Mouse (Mus musculus): Measurements from ENCODE around the gene Asb8. TPM values are rescaled to one million over a fixed set of nuclear protein-coding genes. Genes with fewer than 3 reads are reported as not detected.

The Asb8 gene
- polyA plus RNA-seq, 1 experiment, result 60.2 TPM

- no peak for DNase-seq (ENCODE audit: extremely low spot score in 1 of 2, low spot score in 1 of 2)
These were observed 8.2 kb downstream of the Asb8 start for GRCm38 (mm10) chr15:98157253-98157652.

DNA sequence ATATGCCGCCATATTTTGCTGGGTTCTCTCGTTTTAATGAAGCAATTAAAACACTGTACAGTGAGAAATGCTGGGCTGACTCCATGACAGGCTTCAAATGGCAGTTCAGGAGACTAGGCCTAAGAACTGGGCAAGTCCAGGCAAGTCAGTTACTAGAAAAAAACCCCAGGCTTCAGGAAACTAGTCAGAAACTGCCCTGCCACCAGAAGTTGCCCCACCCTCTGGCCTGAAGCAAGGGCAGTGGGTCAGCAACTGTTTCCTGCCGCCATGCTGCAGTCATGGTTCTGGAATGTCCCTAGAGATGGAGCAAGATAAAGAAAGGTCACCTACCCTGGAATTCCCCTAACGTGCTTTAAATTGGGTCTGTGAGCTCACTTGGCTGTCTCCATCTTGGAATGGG is 9.5 kb downstream of the Asb8 start:
- DNase-seq (ENCODE audit: extremely low spot score in 1 of 2, low spot score in 1 of 2), result no peak

DNA sequence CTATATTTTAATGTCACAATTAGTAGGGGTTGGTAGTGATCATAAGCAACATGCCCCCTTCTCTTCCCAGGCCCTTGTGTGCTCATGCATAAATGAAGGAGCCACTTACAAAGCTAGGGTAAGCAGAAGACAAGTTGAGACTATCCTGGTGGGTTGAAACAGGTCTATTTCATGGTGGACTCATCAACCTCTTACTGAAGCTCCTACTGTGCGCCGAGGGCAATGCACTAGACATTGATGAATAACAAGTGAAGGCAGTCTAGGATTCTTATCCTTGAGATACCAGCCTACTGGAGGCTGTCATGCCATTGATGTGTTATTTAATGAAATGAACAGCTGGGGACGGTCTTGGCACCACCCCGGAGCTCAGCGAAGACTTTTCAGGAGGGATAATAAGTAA is 10.2 kb downstream of the Asb8 start:
- DNase-seq (ENCODE audit: extremely low spot score in 1 of 2, low spot score in 1 of 2), result no peak

DNA sequence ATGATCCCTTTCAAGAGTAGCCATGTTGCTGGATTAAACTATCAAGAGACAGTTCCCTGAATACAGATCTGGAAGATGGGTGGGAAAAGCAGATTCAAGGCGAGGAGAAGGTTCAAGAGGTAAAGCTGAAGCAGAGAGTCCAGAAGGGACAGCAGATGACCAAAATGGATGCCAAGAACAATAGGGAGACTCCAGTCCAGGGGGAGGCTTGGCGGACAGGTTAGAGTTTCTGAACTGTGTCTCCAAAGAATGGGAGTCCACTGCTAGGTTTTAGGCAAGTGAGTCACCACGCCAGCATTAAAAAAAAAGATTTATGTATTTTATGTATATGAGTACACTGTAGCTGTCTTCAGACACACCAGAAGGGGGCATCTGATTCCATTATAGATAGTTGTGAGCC is 10.8 kb downstream of the Asb8 start:
- no peak for DNase-seq (ENCODE audit: extremely low spot score in 1 of 2, low spot score in 1 of 2)

GRCm38 (mm10) chr15:98154146-98154545 is 11.3 kb downstream of the Asb8 start:
- DNase-seq (ENCODE audit: extremely low spot score in 1 of 2, low spot score in 1 of 2), result no peak

DNA sequence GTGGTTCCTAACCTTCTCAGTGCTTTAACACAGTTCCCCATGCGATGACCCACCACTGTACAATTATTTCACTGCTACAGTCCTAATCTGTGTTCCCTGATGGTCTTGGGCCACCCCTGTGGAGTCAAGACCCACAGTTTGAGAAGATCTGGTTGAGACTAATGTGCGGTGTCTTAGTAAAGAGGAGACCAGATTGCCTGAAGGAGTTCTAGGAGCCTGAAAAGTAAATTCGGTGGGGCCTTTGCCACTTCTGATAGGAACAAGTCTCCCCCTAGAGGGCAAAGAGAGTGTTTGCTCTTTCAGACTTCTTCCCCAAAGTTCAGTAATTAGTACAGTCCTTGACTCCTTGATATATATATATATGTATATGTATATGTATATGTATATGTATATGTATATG is 11.8 kb downstream of the Asb8 start:
- peak in 1 of 2 experiments; percentile 61 for DNase-seq (ENCODE audit: extremely low spot score in 1 of 2, low spot score in 1 of 2)

- DNase-seq (ENCODE audit: extremely low spot score in 1 of 2, low spot score in 1 of 2), result no peak
These were observed 12.5 kb downstream of the Asb8 start for GRCm38 (mm10) chr15:98152916-98153315.

DNA sequence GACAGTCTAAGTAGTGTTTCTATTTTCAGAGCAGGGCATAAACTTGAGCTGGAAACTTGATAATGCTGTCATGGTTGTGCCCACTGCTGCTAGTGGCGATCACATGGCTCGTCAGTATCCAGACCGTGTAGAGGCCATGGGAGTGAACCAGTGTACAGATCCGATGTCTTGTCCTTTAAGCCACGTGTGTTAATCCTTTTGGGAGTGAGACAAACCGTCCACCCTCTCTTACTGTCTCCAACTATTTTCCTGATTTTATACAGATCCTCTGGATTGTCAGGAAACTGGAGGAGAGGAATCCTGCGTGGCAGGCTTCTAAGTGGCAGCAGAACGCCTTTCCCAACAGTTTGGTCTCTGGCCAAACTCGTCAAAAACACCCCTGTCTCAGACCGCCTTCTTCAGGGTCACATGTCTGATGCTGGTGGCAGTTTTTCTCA is 16.2 kb downstream of the Asb8 start:
- DNase-seq (ENCODE audit: extremely low spot score in 1 of 2, low spot score in 1 of 2), result no peak

GRCm38 (mm10) chr15:98148356-98148755 is 17.1 kb downstream of the Asb8 start:
- no peak for DNase-seq (ENCODE audit: extremely low spot score in 1 of 2, low spot score in 1 of 2)

DNA sequence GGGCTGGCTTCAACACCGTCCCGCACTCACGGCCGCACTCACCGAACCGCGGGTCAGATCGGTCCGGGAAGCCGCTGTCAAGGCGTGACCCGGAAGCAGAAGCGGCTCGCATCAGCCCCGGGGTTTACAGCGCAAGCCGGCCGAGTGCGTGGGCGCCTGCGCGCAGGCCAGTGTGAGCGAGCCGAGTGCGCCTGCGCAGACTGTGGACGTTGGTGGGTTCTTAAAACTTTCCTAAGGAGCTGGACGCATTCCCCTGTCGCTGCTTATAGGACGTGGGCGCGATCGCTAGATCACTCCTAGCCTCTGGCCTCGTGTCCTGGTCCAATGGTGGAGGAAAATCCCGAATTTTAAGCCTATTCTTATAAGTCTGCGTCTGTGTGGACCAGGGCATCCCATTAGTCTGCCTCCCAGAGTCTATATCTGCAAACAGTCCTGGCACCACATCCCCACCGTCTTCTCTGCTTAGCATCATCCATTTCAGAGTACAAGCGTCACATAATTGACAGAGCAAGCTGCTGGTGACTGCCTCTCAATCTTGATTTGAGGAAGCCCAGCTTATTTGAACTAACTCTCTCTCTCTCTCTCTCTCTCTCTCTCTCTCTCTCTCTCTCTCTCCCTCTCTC is 19.8 kb downstream of the Asb8 start:
- peak; percentile 89 to 96 for DNase-seq (ENCODE audit: extremely low spot score in 1 of 2, low spot score in 1 of 2)

DNA sequence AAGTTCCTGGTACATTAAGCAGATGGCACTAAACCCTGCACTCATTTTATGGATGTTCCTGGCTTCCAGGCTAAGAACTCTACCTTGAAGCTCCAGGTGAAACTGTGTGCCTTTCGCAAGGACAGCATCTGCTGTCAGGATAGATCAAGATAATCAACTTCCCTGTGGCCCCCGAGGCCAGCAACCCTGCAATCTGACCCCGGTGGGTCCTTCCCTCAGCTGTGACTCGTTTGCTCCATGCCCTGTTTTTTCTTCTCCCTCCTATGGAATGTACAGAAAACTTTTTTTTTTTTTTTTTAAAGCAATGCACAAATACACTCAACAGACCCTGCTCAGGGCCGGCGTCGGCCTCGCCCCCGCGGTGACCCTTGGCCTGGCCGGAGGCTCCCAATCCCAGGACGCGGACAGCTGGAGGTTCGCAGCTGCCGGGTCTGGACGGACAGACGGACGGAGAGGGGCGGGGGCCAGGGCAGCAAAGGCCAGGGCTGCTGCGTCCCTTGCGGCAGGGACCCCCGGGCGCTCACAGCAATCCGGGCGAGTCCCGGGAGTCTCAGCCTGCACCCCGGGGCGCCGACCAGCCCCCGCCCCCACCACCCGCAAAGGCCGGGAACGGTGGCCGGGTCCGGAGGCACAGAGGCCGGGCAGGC is 20.4 kb downstream of the Asb8 start:
- DNase-seq (ENCODE audit: extremely low spot score in 1 of 2, low spot score in 1 of 2), result no peak

- no peak for DNase-seq (ENCODE audit: extremely low spot score in 1 of 2, low spot score in 1 of 2)
These were observed 22.9 kb downstream of the Asb8 start for GRCm38 (mm10) chr15:98142515-98142914.

- DNase-seq (ENCODE audit: extremely low spot score in 1 of 2, low spot score in 1 of 2), result no peak
These were observed 24.6 kb downstream of the Asb8 start for GRCm38 (mm10) chr15:98140809-98141208.

GRCm38 (mm10) chr15:98139763-98140162 is 25.7 kb downstream of the Asb8 start:
- no peak for DNase-seq (ENCODE audit: extremely low spot score in 1 of 2, low spot score in 1 of 2)

DNA sequence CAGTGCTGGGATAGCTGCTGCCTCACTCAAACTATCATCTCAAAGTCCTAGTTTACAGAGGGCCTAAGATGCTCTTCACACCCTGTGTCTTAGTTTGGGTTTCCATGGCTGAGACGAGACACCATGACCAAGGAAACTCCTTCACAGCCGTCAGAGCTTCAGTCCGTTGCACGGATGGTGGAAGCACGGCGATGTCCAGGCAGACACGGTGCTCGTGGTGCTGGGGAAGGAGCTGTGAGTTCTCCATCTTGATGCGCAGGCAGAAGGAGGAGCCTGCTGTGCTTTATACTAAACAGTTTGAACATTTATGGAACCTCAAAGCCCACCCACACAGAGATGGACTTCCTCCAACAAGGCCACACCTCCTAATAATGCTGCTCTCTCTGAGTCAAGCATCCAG is 28.6 kb downstream of the Asb8 start:
- DNase-seq (ENCODE audit: extremely low spot score in 1 of 2, low spot score in 1 of 2), result no peak

- no peak for DNase-seq (ENCODE audit: extremely low spot score in 1 of 2, low spot score in 1 of 2)
These were observed 29.8 kb downstream of the Asb8 start for GRCm38 (mm10) chr15:98135671-98136070.

GRCm38 (mm10) chr15:98134666-98135065 is 30.8 kb downstream of the Asb8 start:
- no peak for DNase-seq (ENCODE audit: extremely low spot score in 1 of 2, low spot score in 1 of 2)

- DNase-seq (ENCODE audit: extremely low spot score in 1 of 2, low spot score in 1 of 2), result peak in 1 of 2 experiments; percentile 47
These were observed 31.4 kb downstream of the Asb8 start for GRCm38 (mm10) chr15:98134034-98134433.

DNA sequence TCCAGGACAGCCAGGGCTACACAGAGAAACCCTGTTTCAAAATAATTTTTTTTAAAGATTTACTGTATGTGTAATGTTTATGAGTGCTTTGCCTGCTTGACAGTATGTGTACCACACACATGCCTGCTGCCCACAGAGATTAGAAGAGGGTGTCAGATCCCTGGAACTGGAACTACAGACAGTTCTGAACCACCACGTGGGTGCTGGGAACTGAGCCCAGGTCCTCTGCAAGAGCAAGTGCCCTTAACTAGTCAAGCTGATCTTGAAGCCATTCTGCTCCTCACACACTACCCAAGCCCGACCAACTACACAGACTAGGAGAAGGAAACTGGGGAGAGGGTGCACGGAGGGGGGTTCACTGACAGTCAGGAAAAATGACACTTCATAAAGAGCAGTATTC is 32.0 kb downstream of the Asb8 start:
- no peak for DNase-seq (ENCODE audit: extremely low spot score in 1 of 2, low spot score in 1 of 2)

DNA sequence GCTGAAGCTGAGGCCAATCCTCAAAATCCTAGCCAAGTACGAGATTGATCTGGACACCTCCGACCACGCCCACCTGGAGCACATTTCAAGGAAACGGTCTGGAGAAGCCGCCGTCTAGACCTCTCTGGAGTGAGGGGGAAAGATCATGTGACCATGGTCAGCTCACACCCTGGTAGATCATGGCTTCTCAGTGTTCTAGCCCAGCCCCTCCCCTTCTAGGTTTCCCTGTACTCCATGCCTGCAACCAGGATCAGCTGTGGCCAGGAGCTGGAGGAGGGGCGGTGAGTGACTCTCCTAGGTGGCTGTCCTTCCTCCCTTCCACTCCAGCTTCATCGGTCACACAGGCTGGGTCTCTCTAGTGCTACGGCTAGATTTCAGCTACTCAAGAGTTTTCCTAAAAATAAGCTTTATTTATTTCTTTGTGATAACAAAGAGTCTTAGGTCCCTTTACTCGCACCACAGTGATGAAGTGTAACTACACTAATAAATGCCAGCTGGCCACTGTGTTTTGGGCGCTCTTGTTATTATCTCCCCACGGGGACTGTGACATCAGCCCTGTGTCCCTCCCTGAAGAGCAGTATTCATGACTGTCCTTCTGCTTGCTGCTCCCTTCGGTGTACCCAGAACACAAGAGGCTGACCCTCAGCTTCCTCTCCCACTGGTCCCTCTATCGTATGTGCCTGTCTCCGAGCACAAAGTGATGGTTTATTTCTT is 33.3 kb downstream of the Asb8 start:
- DNase-seq (ENCODE audit: extremely low spot score in 1 of 2, low spot score in 1 of 2), result no peak

DNA sequence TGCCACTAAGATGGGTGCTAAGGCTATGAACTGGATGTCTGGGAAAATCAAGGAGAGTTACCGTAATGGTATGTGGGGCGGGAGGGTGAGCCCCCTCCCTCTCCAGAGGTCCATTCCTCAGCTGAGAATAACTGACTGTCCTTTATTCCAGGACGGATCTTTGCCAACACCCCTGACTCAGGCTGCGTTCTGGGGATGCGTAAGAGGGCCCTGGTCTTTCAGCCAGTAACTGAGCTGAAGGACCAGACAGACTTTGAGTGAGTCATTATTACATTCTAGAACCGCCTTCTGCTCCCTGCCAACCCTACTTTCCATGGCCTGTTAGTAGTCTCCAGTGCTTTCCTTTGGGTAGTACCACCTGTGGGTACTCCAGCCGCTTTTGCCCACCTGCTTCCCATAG is 34.0 kb downstream of the Asb8 start:
- DNase-seq (ENCODE audit: extremely low spot score in 1 of 2, low spot score in 1 of 2), result no peak

DNA sequence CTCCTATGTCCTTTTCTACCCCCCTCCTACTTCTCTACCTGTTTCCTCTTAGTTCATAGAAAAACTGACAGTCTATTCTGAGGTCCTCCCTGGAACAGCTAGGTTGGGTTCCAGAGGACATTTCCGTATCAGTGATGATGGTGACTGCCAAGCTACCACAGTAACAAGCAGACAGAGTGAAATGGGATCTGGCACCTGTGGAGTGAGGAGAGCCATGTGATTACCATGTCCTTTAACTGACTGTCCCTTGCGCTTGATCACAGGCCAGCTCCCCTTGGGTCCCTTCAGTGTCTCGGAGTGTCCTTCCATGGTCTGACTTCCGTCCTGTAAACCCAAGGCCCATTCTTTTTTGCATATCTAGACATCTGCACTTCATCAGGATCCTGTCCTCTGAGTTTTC is 34.4 kb downstream of the Asb8 start:
- no peak for DNase-seq (ENCODE audit: extremely low spot score in 1 of 2, low spot score in 1 of 2)
